ENCODE assay signal across 13 mouse cellular contexts in the genomic region with DNA sequence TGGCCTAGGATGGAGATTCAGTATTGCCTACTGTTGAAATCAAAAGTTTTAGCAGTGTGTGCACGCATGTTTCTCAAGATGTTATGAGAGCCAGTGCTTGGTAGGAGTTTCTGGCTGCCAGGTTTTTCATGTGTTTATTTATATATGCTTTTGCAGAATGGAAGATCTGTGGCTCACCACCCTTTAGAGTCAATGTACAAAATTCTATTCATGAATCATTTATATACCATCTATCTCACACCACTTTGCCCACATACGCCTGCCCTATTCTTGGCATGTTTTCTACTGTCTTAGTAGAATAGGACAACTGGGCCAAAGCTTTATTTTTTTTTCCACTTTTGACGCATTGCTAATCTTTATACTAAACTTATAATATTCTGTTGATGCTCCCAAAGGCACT. TPM values are rescaled to one million over a fixed set of nuclear protein-coding genes. Genes with fewer than 3 reads are reported as not detected.
"Had no signal": no experiment of that assay in that cellular context is flagged by ENCODE, and none has a peak within 500 bp of the region (broad histone marks: within the 10 kb centered on the region; RNA-seq: fewer than 3 reads in every experiment).

No protein-coding gene starts in this region.

- DNase-seq: kidney, adult 18-20 months; kidney, adult 9 months; kidney, postnatal 14 days; kidney, postnatal 4 days; liver, embryonic 13.5 days; lung, adult 2 months; lung, postnatal 14 days; lung, postnatal 4 days; midbrain, embryonic 14.5 days; thymus, adult 18-20 months; thymus, postnatal 36 days had no signal

RNA-seq across cellular contexts. Expression of gene Erich3, which starts 44.5 kb away (rescaled TPM):
- total RNA-seq: megakaryocyte progenitor cell, adult 5-6 weeks; megakaryocyte-erythroid progenitor cell, adult 5-6 weeks had no signal
